Mouse (Mus musculus): Measurements from ENCODE around the gene Nup85. TPM values are rescaled to one million over a fixed set of nuclear protein-coding genes. Genes with fewer than 3 reads are reported as not detected.

Nup85 gene
- polyA plus RNA-seq, 1 experiment from 2014 or later = 213 TPM

DNA sequence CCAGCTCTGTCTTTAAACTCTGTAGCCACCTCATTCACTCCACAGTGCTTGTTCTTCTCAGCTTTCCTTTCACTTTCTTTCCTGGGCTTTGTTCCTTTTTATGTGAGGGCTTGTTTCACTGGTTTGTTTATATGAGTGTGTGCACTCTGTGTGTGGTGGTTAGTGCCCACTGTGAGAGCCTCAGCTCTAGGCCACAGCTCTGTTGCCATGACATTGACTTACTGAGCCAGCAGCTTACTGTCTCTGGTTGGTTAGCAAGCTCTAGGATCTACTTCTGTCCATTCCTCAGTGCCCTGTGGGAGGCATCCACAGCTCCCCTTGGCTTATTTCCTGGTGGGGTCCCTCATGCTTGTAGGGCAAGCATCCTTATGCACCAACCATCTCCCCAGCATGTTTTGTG is 14.8 kb downstream of the Nup85 start:
- Histone ChIP-seq H3K27ac (ENCODE audit: low read depth) (no peak overlapping the region), H3K4me1 (ENCODE audit: insufficient read depth) (no peaks in the 10 kb centered on the region), H3K36me3 (ENCODE audit: insufficient read depth) (peaks cover 71% of the 10 kb centered on the region), H3K4me2 (no peak overlapping the region), H3K27me3 (ENCODE audit: insufficient read depth, low read length) (no peaks in the 10 kb centered on the region), H3K4me3 (ENCODE audit: low read depth, low read length) (no peak overlapping the region), H3K9me3 (ENCODE audit: low read depth, low read length) (no peaks in the 10 kb centered on the region), H3K9ac (no peak overlapping the region)
- no peak for TF ChIP-seq CTCF (IDR thresholded peaks at IDR 0.05; ENCODE audit: low read depth)
- DNase-seq (no peak), ATAC-seq (ENCODE audit: insufficient read depth) (no peak)

DNA sequence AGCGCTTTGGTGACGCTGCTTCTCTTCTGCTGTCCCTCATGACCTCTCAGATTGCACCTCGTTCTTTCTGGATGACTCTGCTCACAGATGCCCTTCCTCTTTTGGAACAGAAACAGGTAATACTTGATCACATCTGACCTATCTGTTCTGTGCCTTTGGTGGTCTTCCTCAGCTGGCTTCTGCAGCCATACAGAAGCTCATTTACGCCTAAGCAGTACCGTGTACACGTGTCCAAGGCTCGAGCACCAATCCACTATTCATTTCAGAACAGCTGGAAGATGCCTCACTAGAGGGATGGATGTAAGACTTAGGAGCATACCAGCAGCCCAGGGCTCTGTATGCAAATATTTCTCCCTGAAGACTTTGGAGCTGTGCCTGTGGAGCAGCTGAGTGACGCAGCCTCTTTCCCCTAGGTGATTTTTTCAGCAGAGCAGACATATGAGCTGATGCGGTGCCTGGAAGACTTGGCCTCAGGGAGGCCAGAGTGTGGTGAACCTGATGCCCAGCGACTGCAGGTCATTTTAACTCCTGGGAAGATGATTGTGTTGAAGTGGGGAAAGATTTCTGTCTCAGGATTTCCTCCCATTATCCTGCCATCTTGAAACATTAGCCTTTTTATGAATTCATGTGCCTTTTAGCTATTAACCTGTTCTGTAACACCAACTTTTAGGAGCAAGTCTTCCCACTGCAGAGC is 18.8 kb downstream of the Nup85 start:
- Histone ChIP-seq H3K9me3 (ENCODE audit: low read depth, low read length) (no peaks in the 10 kb centered on the region), H3K4me1 (ENCODE audit: insufficient read depth) (no peaks in the 10 kb centered on the region), H3K27ac (ENCODE audit: low read depth) (no peak overlapping the region), H3K27me3 (ENCODE audit: insufficient read depth, low read length) (no peaks in the 10 kb centered on the region), H3K9ac (no peak overlapping the region), H3K4me3 (ENCODE audit: low read depth, low read length) (no peak overlapping the region), H3K4me2 (no peak overlapping the region), H3K36me3 (ENCODE audit: insufficient read depth) (peaks cover 99% of the 10 kb centered on the region)
- no peak for ATAC-seq (ENCODE audit: insufficient read depth)
- no peak for TF ChIP-seq CTCF (IDR thresholded peaks at IDR 0.05; ENCODE audit: low read depth)
- WGBS = 77% methylated on average over 10 of the region's 10 CpGs
- DNase-seq = no peak

DNA sequence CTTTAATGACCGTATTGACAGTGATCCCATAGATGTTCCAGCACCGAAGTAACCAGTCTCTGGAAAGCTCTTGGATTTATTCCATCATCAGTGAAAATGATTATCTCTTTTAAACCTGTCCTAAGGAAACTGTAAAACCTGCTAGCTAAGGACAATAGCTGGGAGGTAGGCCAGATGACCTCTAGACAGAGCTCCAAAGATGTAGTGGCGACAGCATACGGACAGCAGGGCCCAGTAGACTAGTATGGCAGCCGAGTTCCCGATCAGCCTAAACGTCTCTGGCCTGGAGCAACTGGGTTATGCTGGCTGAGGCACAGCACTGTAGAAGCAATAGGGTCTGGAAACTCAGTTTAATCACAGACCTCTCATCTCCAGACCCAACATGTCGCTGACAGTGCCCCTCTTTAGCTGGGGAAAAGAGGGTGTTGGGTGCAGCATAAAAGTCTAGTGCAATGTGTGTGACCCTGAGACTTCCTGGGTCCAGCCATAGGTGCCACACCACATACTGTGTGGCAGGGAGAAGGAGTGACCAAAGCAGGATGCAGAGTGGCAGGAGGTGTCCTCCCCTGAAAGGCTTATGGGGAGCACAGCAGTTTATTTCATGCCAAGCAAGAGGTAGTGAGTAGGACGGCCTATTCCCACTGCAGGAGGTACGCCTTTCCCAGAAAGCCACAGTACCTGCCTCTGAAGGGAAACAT is 20.3 kb downstream of the Nup85 start:
- no peak for ATAC-seq (ENCODE audit: insufficient read depth)
- Histone ChIP-seq H3K36me3 (ENCODE audit: insufficient read depth) (peaks cover 96% of the 10 kb centered on the region), H3K27ac (ENCODE audit: low read depth) (no peak overlapping the region), H3K27me3 (ENCODE audit: insufficient read depth, low read length) (no peaks in the 10 kb centered on the region), H3K9me3 (ENCODE audit: low read depth, low read length) (no peaks in the 10 kb centered on the region), H3K9ac (no peak overlapping the region), H3K4me1 (ENCODE audit: insufficient read depth) (no peaks in the 10 kb centered on the region), H3K4me2 (no peak overlapping the region), H3K4me3 (ENCODE audit: low read depth, low read length) (no peak overlapping the region)
- DNase-seq = no peak
- TF ChIP-seq CTCF (IDR thresholded peaks at IDR 0.05; ENCODE audit: low read depth) = no peak
- 81% methylated on average over 10 of the region's 10 CpGs for WGBS

DNA sequence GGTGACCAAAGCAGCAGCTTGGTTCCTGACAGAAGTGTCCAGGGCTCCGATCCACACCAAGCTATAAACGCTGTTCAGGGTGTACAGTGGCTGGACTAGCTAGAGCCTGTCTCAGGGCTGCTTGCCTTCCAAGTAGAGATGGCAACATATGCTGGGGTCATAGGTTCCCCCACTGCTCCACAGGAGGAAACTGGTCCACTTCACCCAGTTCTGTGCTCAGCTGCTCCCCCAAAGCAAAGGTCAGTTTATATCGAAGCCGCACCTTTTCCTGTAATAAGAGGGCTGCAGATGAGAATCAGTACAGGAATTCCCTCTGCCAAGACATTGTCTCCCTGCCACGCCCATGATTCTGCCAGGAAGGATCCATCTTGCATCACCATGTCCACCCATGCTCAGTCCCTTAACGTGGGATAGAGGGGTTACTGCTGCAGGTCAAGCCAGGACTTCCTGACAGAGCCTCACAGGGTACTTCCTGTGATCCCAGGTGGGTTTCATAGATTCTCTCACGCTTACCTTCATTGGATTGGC is 21.4 kb downstream of the Nup85 start:
- H3K4me1 ChIP-seq (ENCODE audit: insufficient read depth) = no peaks in the 10 kb centered on the region
- no peak overlapping the region for H3K27ac ChIP-seq (ENCODE audit: low read depth)
- 85% methylated on average over 7 of the region's 7 CpGs for WGBS
- peaks cover 97% of the 10 kb centered on the region for H3K36me3 ChIP-seq (ENCODE audit: insufficient read depth)
- H3K27me3 ChIP-seq (ENCODE audit: insufficient read depth, low read length) = no peaks in the 10 kb centered on the region
- H3K9ac ChIP-seq = no peak overlapping the region
- TF ChIP-seq CTCF (IDR thresholded peaks at IDR 0.05; ENCODE audit: low read depth) = no peak
- ATAC-seq (ENCODE audit: insufficient read depth) (no peak), DNase-seq (no peak)
- H3K4me3 ChIP-seq (ENCODE audit: low read depth, low read length) = no peak overlapping the region
- no peaks in the 10 kb centered on the region for H3K9me3 ChIP-seq (ENCODE audit: low read depth, low read length)
- H3K4me2 ChIP-seq = no peak overlapping the region

DNA sequence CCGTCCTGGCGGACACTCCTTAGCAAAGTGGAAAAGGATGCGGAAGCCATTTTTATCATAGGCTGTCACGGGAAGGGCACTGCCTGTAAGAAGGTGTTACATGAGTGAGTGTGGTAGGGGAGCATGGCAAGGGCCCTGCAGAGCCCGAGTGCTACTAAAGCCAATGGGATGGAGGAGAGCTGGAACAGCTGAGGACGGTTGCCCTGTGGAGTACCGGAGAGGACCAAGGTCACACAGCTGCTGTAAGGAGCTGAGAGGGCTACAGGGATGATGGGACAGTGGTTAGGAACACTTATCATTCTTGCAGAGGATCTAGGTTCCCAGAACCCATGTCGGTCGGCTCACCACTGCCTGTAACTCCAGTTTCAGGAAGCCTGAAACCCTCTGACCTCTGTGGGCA is 22.2 kb downstream of the Nup85 start:
- Histone ChIP-seq H3K36me3 (ENCODE audit: insufficient read depth) (peaks cover 97% of the 10 kb centered on the region), H3K27ac (ENCODE audit: low read depth) (no peak overlapping the region), H3K4me1 (ENCODE audit: insufficient read depth) (no peaks in the 10 kb centered on the region), H3K9me3 (ENCODE audit: low read depth, low read length) (no peaks in the 10 kb centered on the region), H3K4me3 (ENCODE audit: low read depth, low read length) (no peak overlapping the region), H3K9ac (no peak overlapping the region), H3K4me2 (no peak overlapping the region), H3K27me3 (ENCODE audit: insufficient read depth, low read length) (no peaks in the 10 kb centered on the region)
- no peak for TF ChIP-seq CTCF (IDR thresholded peaks at IDR 0.05; ENCODE audit: low read depth)
- WGBS = 86% methylated on average over 9 of the region's 9 CpGs
- DNase-seq = no peak
- no peak for ATAC-seq (ENCODE audit: insufficient read depth)

DNA sequence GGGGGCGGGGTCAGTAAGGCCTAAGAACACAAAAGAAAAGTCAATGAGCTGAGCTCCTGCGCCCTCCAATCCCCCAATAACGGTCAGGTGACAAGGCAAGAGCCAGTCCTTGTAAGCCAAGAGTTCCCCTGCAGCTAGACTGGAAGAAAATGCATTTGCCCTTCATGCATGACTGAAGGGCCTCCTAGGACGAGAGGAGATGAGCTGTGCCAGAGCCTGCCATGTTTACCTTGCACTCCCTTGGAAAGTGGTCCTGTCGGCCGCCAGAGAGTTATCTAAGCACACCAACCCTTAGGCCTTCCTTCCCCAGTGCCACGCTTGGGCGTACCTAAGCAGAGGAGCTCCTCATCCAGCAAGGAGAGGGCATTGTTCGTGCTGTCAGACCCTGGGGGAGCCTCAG is 23.8 kb downstream of the Nup85 start:
- Histone ChIP-seq H3K9me3 (ENCODE audit: low read depth, low read length) (no peaks in the 10 kb centered on the region), H3K4me3 (ENCODE audit: low read depth, low read length) (no peak overlapping the region), H3K27ac (ENCODE audit: low read depth) (no peak overlapping the region), H3K27me3 (ENCODE audit: insufficient read depth, low read length) (no peaks in the 10 kb centered on the region), H3K4me2 (no peak overlapping the region), H3K36me3 (ENCODE audit: insufficient read depth) (peaks cover 97% of the 10 kb centered on the region), H3K4me1 (ENCODE audit: insufficient read depth) (no peaks in the 10 kb centered on the region), H3K9ac (no peak overlapping the region)
- ATAC-seq (ENCODE audit: insufficient read depth) (no peak), DNase-seq (no peak)
- TF ChIP-seq CTCF (IDR thresholded peaks at IDR 0.05; ENCODE audit: low read depth) = no peak
- WGBS = 77% methylated on average over 9 of the region's 9 CpGs

DNA sequence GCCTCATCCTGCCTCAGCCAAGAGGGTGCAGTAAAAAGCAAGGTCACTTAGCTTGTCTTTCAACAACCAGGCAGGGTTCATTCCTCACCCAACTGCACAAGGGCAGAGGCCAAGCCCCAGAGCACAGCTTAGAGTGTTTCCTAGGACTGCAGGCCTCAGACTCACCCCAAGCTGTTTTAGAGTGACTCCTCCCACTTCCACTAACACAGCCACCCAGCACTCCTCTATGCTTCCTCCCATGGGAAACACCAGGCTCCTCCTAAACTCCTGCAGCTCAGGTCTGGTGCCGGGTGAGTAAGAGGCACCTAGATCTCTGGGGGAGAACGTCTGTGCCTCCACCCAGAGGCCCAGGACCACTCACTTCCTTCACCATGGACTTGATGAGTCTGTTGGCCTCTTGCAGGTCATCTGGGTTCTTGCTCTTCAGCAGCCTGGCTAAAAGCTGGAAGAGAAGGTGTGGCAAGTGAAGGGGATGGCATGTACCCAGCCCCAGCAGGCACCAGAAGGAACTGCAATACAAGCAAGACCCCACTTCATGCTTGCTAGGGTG is 26.4 kb downstream of the Nup85 start:
- H3K9ac ChIP-seq = no peak overlapping the region
- peaks cover 95% of the 10 kb centered on the region for H3K36me3 ChIP-seq (ENCODE audit: insufficient read depth)
- no peaks in the 10 kb centered on the region for H3K9me3 ChIP-seq (ENCODE audit: low read depth, low read length)
- 85% methylated on average over 2 of the region's 2 CpGs for WGBS
- no peaks in the 10 kb centered on the region for H3K4me1 ChIP-seq (ENCODE audit: insufficient read depth)
- no peak for TF ChIP-seq CTCF (IDR thresholded peaks at IDR 0.05; ENCODE audit: low read depth)
- ATAC-seq (ENCODE audit: insufficient read depth) (no peak), DNase-seq (no peak)
- no peaks in the 10 kb centered on the region for H3K27me3 ChIP-seq (ENCODE audit: insufficient read depth, low read length)
- no peak overlapping the region for H3K4me2 ChIP-seq
- no peak overlapping the region for H3K4me3 ChIP-seq (ENCODE audit: low read depth, low read length)
- H3K27ac ChIP-seq (ENCODE audit: low read depth) = no peak overlapping the region
